Mouse (Mus musculus): ENCODE data around the gene Casp4. TPM values are rescaled to one million over a fixed set of nuclear protein-coding genes. Genes with fewer than 3 reads are reported as not detected.

Casp4 gene
- polyA plus RNA-seq, 1 experiment from 2014 or later = 0.58 TPM

DNA sequence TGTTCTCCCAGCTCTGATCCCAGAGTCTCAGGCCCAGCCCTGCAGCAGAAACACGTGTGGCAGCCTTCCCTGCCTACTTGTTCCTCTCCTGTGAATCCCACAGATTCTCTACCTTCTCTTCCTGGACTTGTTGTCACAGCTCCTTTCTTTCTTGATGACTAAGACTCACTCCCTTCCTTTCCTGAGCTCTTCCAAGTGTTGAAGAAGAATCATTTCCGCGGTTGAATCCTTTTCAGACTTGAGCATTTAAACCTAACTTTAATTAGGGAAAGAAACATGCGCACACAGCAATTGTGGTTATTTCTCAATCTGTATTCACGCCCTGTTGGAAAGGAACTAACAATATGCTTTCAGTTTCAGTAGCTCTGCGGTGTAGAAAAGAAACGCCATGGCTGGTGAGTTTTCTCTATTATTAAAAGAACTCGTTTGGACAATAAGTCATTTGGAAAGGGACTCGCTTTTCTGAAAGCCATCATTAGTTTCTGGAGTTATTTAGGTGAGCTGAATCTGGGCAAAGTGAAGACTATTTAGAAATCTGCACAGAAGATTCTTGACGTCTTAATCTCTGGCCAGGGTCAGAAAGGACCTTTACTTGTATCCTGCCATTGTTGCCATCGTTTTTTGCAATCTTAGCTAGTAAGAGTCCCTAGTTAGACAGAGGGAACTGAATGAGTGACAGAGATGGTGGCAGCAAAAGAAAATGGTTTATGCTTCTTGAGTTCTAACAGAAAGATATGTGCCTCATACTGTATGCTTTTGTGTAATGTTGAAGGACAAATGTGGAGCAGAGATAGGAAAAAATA lies 10.1 kb upstream of the Casp4 start, which contains the start of gene Casp1:
Gene Casp1, plus strand, starts transcription at position 189 of the 803 bp plus-strand sequence.
- Histone ChIP-seq H3K4me2 (ENCODE audit: low read length) (no peak within 1 kb of the TSS), H3K27me3 (ENCODE audit: control insufficient read depth, insufficient read depth, low read length) (no peaks in the 10 kb centered on the region), H3K9me3 (ENCODE audit: control insufficient read depth, low read length) (no peaks in the 10 kb centered on the region), H3K9ac (replicated peaks; ENCODE audit: low read length) (no peak within 1 kb of the TSS), H3K4me3 (replicated peaks; ENCODE audit: low read depth, low read length) (no peak within 1 kb of the TSS), H3K4me1 (ENCODE audit: control insufficient read depth, insufficient read depth, low read length) (no peaks in the 10 kb centered on the region), H3K36me3 (ENCODE audit: control insufficient read depth, insufficient read depth, low read length) (no peaks in the 10 kb centered on the region), H3K27ac (replicated peaks; ENCODE audit: low read depth, low read length) (no peak within 1 kb of the TSS)
- 71% methylated on average over 11 of the region's 11 CpGs for WGBS
- DNase-seq = no peak
- no peak for ATAC-seq (ENCODE audit: low FRiP score, low TSS enrichment)

DNA sequence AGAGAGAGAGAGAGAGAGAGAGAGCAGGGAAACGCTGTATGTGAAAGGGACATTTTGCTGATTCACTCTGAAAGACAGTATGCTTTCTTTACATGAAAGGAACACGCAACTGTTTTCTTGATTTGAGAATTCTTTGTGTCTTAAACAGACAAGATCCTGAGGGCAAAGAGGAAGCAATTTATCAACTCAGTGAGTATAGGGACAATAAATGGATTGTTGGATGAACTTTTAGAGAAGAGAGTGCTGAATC lies 9.6 kb upstream of the Casp4 start:
- Histone ChIP-seq H3K27ac (replicated peaks; ENCODE audit: low read depth, low read length) (no peak overlapping the region), H3K4me2 (ENCODE audit: low read length) (no peak overlapping the region), H3K4me1 (ENCODE audit: control insufficient read depth, insufficient read depth, low read length) (no peaks in the 10 kb centered on the region), H3K9me3 (ENCODE audit: control insufficient read depth, low read length) (no peaks in the 10 kb centered on the region), H3K27me3 (ENCODE audit: control insufficient read depth, insufficient read depth, low read length) (no peaks in the 10 kb centered on the region), H3K36me3 (ENCODE audit: control insufficient read depth, insufficient read depth, low read length) (no peaks in the 10 kb centered on the region), H3K9ac (replicated peaks; ENCODE audit: low read length) (no peak overlapping the region), H3K4me3 (replicated peaks; ENCODE audit: low read depth, low read length) (no peak overlapping the region)
- no peak for ATAC-seq (ENCODE audit: low FRiP score, low TSS enrichment)
- 96% methylated on average over 2 of the region's 2 CpGs for WGBS
- no peak for DNase-seq

DNA sequence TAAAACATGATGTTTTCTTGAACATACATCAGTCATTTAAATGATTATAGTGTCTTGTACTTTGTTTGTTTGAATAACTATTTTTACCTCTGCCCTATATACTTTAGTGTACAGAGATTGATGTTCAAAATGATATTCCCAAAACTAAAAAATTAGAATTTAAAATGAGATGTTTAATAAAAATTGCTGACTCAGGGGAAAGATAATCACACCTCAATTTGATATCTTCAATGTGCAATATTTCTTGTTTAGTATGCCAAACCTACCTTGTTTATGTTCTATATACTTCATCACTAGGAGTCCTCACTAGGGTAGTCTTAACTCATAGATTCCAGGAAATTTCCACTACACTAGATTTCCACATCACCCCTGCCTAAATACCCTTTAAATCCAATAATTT lies 1.5 kb downstream of the Casp4 start:
- Histone ChIP-seq H3K27me3 (ENCODE audit: control insufficient read depth, insufficient read depth, low read length) (no peaks in the 10 kb centered on the region), H3K4me3 (replicated peaks; ENCODE audit: low read depth, low read length) (no peak overlapping the region), H3K27ac (replicated peaks; ENCODE audit: low read depth, low read length) (no peak overlapping the region), H3K36me3 (ENCODE audit: control insufficient read depth, insufficient read depth, low read length) (no peaks in the 10 kb centered on the region), H3K9ac (replicated peaks; ENCODE audit: low read length) (no peak overlapping the region), H3K9me3 (ENCODE audit: control insufficient read depth, low read length) (no peaks in the 10 kb centered on the region), H3K4me1 (ENCODE audit: control insufficient read depth, insufficient read depth, low read length) (no peaks in the 10 kb centered on the region), H3K4me2 (ENCODE audit: low read length) (no peak overlapping the region)
- ATAC-seq (ENCODE audit: low FRiP score, low TSS enrichment) (no peak), DNase-seq (no peak)

GRCm38 (mm10) chr9:5311435-5311834 lies 2.8 kb downstream of the Casp4 start:
- Histone ChIP-seq H3K4me2 (ENCODE audit: low read length) (no peak overlapping the region), H3K9me3 (ENCODE audit: control insufficient read depth, low read length) (no peaks in the 10 kb centered on the region), H3K9ac (replicated peaks; ENCODE audit: low read length) (no peak overlapping the region), H3K27me3 (ENCODE audit: control insufficient read depth, insufficient read depth, low read length) (no peaks in the 10 kb centered on the region), H3K27ac (replicated peaks; ENCODE audit: low read depth, low read length) (no peak overlapping the region), H3K4me3 (replicated peaks; ENCODE audit: low read depth, low read length) (no peak overlapping the region), H3K4me1 (ENCODE audit: control insufficient read depth, insufficient read depth, low read length) (no peaks in the 10 kb centered on the region), H3K36me3 (ENCODE audit: control insufficient read depth, insufficient read depth, low read length) (no peaks in the 10 kb centered on the region)
- DNase-seq (no peak), ATAC-seq (ENCODE audit: low FRiP score, low TSS enrichment) (no peak)
- WGBS = 75% methylated on average over 4 of the region's 4 CpGs

GRCm38 (mm10) chr9:5328204-5328603 lies 19.6 kb downstream of the Casp4 start:
- no peak overlapping the region for H3K4me3 ChIP-seq (replicated peaks; ENCODE audit: low read depth, low read length)
- ATAC-seq (ENCODE audit: low FRiP score, low TSS enrichment) (no peak), DNase-seq (no peak)
- WGBS = 86% methylated on average over 3 of the region's 3 CpGs
- H3K27ac ChIP-seq (replicated peaks; ENCODE audit: low read depth, low read length) = no peak overlapping the region
- no peaks in the 10 kb centered on the region for H3K9me3 ChIP-seq (ENCODE audit: control insufficient read depth, low read length)
- H3K9ac ChIP-seq (replicated peaks; ENCODE audit: low read length) = no peak overlapping the region
- H3K36me3 ChIP-seq (ENCODE audit: control insufficient read depth, insufficient read depth, low read length) = no peaks in the 10 kb centered on the region
- no peaks in the 10 kb centered on the region for H3K4me1 ChIP-seq (ENCODE audit: control insufficient read depth, insufficient read depth, low read length)
- H3K27me3 ChIP-seq (ENCODE audit: control insufficient read depth, insufficient read depth, low read length) = no peaks in the 10 kb centered on the region
- H3K4me2 ChIP-seq (ENCODE audit: low read length) = no peak overlapping the region

GRCm38 (mm10) chr9:5332441-5332840 lies 23.8 kb downstream of the Casp4 start:
- Histone ChIP-seq H3K4me3 (replicated peaks; ENCODE audit: low read depth, low read length) (no peak overlapping the region), H3K36me3 (ENCODE audit: control insufficient read depth, insufficient read depth, low read length) (no peaks in the 10 kb centered on the region), H3K27ac (replicated peaks; ENCODE audit: low read depth, low read length) (no peak overlapping the region), H3K27me3 (ENCODE audit: control insufficient read depth, insufficient read depth, low read length) (no peaks in the 10 kb centered on the region), H3K4me2 (ENCODE audit: low read length) (no peak overlapping the region), H3K4me1 (ENCODE audit: control insufficient read depth, insufficient read depth, low read length) (no peaks in the 10 kb centered on the region), H3K9ac (replicated peaks; ENCODE audit: low read length) (no peak overlapping the region), H3K9me3 (ENCODE audit: control insufficient read depth, low read length) (no peaks in the 10 kb centered on the region)
- ATAC-seq (ENCODE audit: low FRiP score, low TSS enrichment) (no peak), DNase-seq (no peak)

DNA sequence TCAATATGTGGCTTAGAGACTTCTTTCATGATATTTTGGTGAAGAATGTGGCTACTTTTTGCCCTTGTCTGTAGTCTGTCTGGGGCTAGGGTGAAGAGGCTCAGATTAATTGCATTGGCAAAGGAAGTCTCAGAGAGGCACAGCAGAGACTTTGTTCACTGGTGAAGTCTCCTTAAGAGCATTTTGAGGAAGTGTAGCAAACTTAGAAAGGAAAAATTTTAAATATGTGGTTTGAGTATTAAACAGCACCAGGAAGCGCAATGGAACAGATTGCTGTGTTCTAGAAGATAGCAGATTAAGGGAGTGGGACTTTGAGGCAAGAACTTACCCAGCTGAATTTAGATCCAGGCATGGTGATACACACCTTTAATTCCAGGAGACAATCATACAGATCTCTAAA lies 24.8 kb downstream of the Casp4 start:
- ATAC-seq (ENCODE audit: low FRiP score, low TSS enrichment) = no peak
- WGBS = 95% methylated on average over 1 of the region's 1 CpGs

DNA sequence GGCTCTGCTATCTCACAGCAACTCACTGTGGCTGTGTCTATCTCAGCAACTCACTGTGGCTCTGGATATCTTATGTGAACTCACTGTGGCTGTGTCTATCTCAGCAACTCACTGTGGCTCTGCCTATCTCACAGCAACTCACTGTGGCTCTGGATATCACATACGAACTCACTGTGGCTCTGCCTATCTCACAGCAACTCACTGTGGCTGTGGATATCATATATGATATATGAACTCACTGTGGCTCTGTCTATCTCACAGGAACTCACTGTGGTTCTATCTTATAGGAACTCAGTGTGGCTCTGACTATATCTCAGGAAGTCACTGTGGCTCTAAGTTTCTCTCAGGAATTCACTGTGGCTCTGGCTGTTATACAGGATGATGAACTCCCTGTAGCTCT lies 34.5 kb downstream of the Casp4 start:
- WGBS = 82% methylated on average over 1 of the region's 1 CpGs
- no peak for DNase-seq

More for the DNA sequence above, 24.8 kb downstream of the Casp4 start:
- no peak overlapping the region for H3K27ac ChIP-seq (replicated peaks; ENCODE audit: low read depth, low read length)
- no peaks in the 10 kb centered on the region for H3K9me3 ChIP-seq (ENCODE audit: control insufficient read depth, low read length)
- H3K4me1 ChIP-seq (ENCODE audit: control insufficient read depth, insufficient read depth, low read length) = no peaks in the 10 kb centered on the region
- no peak for DNase-seq
- H3K4me2 ChIP-seq (ENCODE audit: low read length) = no peak overlapping the region
- H3K9ac ChIP-seq (replicated peaks; ENCODE audit: low read length) = no peak overlapping the region
- no peak overlapping the region for H3K4me3 ChIP-seq (replicated peaks; ENCODE audit: low read depth, low read length)
- no peaks in the 10 kb centered on the region for H3K36me3 ChIP-seq (ENCODE audit: control insufficient read depth, insufficient read depth, low read length)
- no peaks in the 10 kb centered on the region for H3K27me3 ChIP-seq (ENCODE audit: control insufficient read depth, insufficient read depth, low read length)

GRCm38 (mm10) chr9:5344090-5344489 lies 35.5 kb downstream of the Casp4 start:
- Histone ChIP-seq H3K4me3 (replicated peaks; ENCODE audit: low read depth, low read length) (no peak overlapping the region), H3K9me3 (ENCODE audit: control insufficient read depth, low read length) (no peaks in the 10 kb centered on the region), H3K4me2 (ENCODE audit: low read length) (no peak overlapping the region), H3K27ac (replicated peaks; ENCODE audit: low read depth, low read length) (no peak overlapping the region), H3K9ac (replicated peaks; ENCODE audit: low read length) (no peak overlapping the region), H3K36me3 (ENCODE audit: control insufficient read depth, insufficient read depth, low read length) (no peaks in the 10 kb centered on the region), H3K27me3 (ENCODE audit: control insufficient read depth, insufficient read depth, low read length) (no peaks in the 10 kb centered on the region), H3K4me1 (ENCODE audit: control insufficient read depth, insufficient read depth, low read length) (no peaks in the 10 kb centered on the region)
- ATAC-seq (ENCODE audit: low FRiP score, low TSS enrichment) (no peak), DNase-seq (no peak)
- 89% methylated on average over 4 of the region's 4 CpGs for WGBS

More for the DNA sequence above, 34.5 kb downstream of the Casp4 start:
- Histone ChIP-seq H3K4me1 (ENCODE audit: control insufficient read depth, insufficient read depth, low read length) (no peaks in the 10 kb centered on the region), H3K27ac (replicated peaks; ENCODE audit: low read depth, low read length) (no peak overlapping the region), H3K4me3 (replicated peaks; ENCODE audit: low read depth, low read length) (no peak overlapping the region), H3K27me3 (ENCODE audit: control insufficient read depth, insufficient read depth, low read length) (no peaks in the 10 kb centered on the region), H3K4me2 (ENCODE audit: low read length) (no peak overlapping the region), H3K9ac (replicated peaks; ENCODE audit: low read length) (no peak overlapping the region), H3K36me3 (ENCODE audit: control insufficient read depth, insufficient read depth, low read length) (no peaks in the 10 kb centered on the region), H3K9me3 (ENCODE audit: control insufficient read depth, low read length) (no peaks in the 10 kb centered on the region)
- no peak for ATAC-seq (ENCODE audit: low FRiP score, low TSS enrichment)

All from midbrain, embryonic 14.5 days (tissue).